Mouse (Mus musculus) cerebellum, adult 11-12 months (tissue): ENCODE data around the gene Itgae.
"Not testable (repeated sequence)": the region's sequence is repeated elsewhere in the genome, so short reads cannot be mapped to it uniquely, and the experiment has no call there.

ENCODE experiments used
- DNase-seq: peaks from one replicate; pipeline ENCODE4 v3.0.0; 2022

The Itgae gene

DNA sequence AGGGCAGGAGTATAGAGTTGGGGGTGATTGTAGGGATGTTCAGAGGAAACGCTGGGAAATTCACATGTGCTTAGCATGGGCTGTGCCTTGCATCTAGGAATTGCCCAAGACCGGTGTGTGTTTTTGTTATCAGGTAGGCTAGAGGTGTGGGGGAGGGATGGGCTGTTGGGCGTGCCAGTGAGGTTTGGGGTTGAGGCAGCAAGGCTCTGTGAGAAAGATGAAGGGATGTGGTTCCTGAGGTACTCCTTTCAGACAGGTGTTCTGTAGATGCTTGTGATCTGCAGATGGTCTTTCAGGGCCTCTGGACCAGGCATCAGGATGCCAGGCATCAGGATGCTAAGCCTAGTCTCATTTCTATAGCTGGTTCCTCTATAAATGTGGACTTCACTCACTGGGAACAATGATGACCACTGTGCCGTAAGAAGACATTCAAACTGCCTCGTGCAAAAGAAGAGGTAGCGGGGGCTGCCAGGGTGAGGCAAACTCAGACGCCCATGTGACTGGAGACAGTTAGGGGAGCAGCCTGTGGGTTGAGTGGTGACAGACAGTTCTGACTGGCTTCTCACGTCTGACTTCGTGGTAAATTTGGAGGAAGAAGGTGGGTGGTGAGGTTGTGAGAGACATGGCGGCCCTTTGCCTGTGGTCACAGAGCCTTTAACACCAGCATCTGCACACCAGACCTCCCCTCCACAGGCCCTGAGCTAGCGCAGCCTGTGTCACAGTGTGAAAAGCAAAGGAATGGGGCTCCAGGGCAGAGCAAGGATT, 4.0 kb downstream of the Itgae start:
- DNase-seq, result no peak

DNA sequence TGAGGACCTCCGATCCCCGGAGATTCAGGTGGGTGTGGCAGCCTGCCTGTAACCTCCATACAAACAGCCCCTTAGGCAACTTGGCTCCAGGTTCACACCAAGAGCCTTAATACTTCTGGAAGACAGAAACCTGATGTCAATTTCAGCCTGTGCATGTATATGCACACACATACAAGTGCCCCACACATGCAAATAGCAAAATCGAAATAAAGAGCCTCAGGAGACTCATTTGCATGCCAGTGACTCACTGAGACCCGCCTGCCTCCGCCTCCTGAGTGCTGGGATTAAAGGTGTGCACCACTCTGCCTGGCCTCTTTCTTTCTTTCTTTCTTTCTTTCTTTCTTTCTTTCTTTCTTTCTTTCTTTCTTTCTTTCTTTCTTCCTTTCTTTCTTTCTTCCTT, 8.5 kb downstream of the Itgae start:
- no peak for DNase-seq

DNA sequence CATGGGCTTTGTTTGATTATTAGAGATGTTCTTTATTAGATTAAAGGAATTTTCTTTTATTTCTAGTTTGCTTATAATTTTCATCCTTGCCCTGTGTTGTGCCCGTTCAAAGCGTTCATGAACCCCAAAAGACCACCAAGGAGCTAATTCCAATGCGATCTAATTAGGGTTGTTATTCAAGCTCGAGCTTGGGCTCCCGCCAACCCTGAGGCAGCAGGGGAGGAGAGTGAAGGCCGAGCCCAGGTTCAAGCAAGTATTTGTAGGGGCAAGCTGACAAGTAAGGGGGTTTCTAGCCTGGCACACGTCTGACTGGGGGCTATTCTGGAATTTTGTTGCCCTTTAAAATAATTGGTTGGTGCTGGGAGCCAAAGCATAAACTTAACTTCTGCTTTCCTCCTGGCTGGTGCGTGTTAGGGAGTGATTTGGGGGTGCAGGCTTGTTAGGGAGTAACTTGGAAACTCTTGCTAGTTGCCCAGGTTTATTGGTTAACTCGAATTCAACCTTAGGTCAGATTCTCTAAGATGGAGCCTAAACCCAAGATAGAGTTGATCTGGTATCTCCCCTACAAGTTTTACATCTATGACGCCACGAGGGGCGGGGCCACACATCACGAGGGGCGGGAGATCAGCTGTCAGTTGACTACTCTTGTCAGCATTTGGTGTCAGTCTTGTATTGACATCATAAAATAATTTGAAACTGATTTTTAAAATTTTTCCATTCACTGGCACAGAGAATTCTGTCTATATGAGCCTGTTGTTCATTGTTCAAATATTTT, 9.8 kb downstream of the Itgae start:
- DNase-seq, result no peak

DNA sequence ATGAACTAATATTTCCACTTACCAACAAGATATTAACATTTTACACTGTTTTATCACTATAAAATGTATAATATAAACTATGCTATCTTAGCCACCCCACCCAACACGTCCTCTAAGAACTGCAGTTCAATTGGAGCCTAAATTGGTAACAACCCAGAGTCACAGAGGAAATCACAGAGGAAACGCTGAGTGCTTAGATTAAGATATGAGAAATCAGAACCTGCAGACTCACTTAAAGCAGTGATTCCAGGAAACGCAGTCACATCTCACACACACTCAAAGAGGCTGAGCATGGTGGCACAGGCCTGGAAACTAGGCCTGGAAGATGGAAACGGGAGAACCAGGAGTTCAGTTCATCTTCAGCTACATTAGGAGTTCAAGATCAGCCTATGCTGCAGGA, 10.9 kb downstream of the Itgae start:
- DNase-seq, result no peak

DNA sequence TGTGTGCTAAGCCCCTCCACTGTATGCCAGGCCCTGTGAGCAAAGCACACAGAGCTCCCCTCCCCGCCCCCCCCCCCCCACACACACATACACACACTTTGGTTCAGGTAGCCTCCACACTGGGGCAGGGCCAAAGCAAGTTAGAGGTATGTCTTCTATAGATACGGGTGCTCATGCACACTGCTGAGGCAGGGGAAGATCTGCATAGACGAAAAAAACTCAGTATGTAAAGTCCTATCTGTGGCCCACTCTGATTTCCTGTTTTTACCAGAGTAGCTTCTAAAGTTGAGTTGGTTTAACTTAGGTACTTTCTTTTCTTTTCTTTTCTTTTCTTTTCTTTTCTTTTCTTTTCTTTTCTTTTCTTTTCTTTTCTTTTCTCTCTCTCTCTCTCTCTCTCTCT, 14.9 kb downstream of the Itgae start:
- no peak for DNase-seq

DNA sequence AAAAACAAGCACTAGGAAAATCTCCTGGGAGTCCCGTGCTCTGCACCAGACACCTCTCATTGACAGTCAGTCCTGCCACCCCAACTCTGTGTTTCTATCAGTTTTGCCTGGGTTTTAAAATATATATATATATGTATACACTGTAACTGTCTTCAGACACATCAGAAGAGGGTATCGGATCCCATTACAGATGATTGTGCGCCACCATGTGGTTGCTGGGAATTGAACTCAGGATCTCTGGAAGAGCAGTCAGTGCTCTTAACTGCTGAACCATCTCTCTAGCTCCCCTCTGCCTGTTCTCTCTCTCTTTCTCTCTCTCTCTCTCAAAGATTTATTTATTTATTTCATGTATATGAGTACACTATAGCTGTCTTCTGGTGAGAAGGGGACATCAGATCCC, 17.0 kb downstream of the Itgae start:
- DNase-seq, result not testable (repeated sequence)

DNA sequence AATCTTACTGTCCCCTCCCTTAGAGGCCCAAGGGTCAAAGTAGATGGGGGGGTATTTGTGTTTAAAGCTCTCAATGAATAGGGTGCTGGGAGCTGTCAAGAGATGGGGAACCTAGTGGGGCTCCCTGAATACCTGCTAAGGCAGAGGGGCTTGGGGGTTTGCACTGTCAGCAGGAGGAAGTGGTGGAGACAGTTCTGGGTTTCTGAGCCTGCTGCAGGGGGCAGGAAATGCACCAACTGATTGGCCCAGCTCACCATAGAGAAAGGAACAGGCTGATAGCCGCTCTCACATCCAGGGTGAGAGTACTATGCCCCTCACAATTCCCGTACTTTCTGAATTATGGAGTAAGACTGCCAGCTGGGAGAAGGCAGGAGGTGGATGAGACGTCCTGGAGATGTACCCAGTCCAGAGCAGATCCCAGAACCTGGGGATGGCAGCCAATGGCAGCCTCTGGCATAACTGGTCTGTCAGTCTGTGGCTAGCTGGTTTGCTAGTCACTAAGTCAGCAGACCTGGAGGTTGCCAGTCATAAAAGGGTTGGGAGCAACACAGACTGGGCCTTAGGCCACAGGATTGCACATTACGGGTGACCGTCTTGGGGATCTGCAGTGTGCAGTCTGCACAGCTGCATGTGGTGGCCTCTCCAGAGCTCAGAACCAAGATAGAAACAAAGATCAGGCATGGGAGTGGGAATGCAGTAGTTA, 18.0 kb downstream of the Itgae start:
- DNase-seq, result no peak

DNA sequence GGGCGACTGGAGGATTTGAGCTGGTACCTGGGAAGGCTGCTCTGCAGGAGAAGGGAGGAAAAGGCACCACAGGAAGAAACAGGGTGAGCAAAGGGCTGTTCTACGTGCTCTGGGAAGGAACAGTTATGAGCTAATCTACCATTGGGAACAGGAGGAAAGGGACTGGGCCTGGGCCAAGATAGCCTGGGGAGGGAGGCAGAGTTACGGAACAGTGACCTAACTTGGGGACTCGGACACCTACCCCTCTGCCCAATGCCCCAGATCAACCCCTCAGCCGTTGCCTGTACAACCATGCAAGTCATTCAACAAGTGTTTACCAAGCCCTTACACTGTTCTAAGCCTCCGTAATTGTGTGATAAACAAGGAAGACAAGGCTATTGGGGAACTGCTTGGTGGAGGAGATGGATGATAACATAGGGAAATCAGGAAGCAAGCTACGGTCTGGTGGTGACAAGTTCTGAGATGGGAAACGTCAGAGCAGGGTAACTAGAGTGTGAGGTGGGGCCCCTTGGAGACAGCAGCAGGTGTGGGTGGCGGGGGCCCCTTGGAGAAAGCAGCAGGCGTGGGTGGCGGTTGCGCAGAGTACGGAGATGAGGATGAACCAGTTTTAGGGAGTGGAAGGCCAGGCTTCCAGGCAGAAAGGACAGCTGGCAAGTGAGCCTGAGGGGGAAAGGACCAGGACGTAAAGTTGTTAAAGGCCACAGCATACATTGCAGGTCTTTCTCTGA, 18.7 kb downstream of the Itgae start:
- no peak for DNase-seq

DNA sequence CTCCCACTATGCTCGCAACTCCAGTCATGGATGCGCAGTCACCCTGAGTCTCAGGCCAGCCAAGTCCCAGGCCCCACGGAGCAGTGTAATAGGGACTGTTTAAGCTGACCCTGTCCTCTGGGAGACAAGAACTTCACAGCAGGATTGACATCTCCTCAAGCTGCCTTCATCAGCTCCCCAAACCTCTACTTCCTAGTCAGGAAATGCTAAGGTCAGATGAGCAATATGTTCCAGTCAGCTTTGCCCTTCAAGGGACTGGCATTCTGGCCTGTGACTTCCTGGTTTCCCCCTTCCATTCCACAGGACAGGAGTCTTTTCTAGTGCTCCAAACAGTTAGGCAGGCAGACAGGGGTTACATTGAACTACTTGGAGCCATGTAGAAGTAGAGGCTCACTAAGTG, 19.6 kb downstream of the Itgae start:
- no peak for DNase-seq

DNA sequence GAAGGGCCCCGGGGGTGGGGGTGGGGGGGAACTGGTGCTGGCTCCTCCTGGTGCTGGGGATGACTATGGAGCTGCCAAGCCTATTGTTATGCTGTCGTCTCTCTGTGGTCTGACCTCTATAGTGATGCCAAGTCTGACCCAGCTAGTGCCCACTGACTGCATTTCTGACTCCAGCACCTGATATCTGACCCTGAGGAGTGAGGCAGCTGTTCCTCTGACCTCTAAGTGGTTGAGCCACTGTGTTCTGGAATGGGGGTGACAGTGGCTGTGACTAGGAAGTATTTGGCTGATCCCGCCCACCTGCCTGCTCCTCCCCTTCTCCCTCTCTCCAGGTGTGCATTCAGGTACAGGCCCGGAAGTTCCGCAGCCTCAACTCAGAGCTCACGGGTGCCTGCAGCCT, 21.0 kb downstream of the Itgae start:
- no peak for DNase-seq

DNA sequence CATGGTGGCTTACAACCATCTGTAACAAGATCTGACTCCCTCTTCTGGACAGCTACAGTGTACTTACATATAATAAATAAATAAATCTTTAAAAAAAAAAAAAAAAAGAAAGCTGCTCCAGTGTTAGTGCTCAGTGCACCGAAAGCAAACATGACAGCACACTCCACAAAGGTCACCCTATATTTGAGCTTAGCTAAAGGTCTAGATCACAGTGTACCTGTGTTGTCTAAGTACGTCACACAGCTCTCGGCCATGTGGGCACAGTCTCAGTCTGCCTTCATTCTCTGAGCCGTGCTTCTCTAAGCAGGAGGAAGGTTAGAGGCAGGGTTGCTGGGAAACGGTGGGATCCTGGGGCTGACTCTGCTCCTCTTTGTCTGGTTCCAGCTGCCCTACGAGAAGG, 36.1 kb downstream of the Itgae start:
- DNase-seq, result no peak

DNA sequence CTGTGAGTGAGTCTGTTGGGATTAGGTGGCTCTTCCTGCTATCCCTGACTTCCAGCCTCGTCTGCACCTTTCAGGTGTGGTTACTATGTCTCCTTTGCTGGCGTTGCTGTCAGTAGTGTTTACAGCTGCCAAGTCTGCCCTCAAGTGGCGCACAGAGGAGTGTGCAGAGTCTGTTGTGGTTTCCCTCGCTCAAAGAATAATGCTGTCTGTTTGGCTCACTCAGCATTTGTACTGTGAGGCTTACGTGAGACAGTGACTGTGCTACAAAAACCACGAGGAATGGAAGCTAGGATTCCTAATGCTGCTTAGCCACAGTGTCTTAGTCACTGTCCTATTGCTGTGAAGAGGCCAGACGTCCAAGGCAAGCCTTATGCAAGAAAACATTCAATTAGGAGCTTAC, 40.6 kb downstream of the Itgae start:
- no peak for DNase-seq

DNA sequence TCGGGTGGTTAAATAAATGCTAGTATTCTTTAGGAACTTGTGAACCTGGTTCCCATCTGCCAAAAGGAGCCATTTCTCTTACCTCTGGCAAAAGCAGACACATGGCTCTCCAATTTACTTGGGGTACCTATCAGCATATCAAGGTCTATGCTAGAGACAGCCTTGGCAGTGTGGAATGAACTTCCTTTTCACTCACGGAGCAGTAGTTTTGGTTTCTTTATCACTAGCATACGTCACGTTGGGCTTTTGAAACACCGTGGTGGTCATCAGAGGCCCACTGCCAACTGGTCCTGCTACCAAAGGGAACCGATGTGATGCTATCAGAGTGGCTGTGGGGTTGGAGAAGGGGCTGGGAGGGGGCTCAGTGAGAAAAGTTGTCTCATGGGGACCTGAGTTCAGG, 42.6 kb downstream of the Itgae start:
- no peak for DNase-seq

DNA sequence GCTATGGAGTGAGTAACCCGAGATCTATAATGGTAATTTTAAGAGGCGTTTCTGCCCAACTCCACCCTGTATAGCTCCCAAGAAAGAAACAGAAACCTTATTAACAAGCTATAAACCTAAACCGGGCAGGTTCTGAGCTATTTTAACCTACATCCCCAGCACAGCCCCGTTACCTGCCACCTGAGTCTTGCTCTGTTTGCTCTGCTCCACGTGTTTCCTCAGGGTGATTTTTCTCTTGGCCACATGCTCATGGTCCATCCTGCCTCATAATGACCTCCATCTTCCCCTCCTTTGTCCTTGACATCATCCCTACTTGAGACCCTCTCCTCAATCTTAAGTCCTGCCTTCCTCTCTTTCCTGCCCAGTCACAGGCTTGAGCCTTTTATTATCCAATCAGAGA, 43.8 kb downstream of the Itgae start:
- DNase-seq, result no peak

DNA sequence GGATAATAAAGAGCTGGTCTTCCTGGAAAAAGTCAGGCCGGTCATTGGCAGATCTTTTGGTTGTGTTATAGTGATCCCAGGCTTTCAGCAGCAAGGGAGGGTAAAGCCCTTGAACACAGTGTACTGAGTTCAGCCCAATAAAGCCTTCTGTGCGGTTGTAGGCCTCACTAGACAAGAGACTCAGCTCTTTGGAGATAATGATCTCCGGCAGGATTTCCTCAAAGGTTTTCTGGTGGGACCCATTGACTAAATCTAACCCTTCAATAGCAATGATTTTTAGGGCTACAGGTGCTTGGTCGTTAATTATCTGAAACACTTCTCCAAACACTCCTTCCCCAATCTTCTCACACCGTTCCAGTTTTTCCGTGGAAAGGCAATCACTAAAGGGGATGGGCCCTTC, 46.2 kb downstream of the Itgae start:
- no peak for DNase-seq

DNA sequence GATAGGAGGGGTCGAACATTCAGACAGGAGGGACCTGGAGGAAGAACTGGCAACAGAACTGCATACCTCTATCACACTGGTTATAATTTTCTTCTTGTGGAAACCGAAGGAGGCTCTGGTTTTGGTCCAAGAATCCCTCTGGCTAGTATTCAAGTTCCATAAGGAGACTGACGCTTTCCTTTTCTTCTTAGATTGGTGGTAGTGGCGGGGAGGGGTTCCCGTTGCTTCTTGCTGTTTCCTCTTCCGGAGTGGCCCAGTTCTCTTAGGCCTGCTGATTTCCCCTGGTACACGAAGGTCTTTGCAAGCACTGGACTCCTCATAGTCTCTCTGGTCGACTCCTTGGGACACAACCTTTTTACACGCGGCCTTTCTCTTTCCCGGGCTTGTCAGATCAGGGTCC, 46.7 kb downstream of the Itgae start:
- DNase-seq, result no peak

DNA sequence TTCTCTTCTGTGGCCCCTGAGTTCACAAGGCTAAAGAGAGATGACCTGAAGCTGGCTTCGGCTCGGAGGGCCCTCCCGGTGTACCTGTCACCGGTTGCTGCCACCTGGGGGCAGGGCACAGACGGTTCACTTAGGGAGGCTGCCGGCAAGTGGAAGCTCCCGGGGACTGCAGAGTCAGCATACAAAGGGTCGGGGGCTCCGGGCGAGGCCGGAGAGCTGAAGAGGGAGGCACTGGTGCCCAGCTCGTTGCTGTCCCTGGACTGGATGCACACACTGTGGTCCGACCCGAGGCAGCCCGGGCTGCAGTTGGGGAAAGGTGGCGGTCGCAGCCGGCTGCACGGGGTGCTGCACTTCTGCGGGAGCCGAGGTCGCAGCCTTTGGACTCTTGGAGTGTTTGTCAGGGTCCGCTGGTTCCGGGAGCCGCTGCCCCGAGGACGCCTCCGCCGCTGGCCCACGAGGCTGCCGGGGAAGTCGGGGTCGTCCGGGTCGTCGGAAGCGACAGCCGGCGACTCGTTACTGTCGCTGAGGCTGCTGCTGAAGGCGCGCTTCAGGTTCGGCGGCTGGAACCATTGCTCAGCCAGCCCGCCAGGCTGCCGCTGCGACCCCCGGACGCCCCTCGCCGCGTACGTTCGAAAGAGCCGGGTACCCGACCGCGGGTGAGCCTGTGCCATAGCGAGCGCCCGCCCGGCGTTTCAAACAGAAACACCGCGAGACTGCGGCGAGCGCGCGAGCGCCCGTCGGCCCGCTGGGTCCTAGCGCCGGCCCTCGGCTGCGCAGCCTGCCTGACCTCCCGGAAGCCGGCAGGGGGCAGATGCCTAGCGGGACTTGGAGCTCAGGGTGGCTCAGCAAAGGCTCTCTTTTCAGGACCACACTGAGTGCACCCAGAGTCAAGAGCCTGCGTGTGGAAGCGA, 47.5 kb downstream of the Itgae start, which contains the start of gene Haspin:
Haspin (minus strand) TSS at position 704 of the 911 bp plus-strand sequence.
- DNase-seq, result peak; percentile 76

DNA sequence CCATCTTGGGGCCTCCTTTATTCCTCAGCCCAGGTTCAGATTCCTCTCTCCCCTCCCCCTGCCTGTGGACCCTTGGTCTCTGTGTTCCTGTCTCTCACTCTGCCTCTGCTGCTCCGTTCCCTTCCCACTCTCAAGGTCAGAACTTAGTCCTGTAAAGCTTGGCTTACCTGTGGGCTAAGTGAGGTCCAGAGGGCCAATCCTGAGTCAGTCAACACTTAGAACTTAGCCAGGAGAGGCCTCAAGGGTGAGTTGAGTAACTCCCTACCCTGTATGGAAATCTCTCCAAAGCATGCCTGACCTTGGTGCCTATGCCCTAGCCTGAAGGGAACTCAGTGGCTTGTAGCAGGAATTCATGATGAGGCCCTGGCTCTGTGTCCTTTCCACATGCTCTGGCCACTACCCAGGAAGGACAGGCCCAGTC, 53.9 kb downstream of the Itgae start:
- no peak for DNase-seq

DNA sequence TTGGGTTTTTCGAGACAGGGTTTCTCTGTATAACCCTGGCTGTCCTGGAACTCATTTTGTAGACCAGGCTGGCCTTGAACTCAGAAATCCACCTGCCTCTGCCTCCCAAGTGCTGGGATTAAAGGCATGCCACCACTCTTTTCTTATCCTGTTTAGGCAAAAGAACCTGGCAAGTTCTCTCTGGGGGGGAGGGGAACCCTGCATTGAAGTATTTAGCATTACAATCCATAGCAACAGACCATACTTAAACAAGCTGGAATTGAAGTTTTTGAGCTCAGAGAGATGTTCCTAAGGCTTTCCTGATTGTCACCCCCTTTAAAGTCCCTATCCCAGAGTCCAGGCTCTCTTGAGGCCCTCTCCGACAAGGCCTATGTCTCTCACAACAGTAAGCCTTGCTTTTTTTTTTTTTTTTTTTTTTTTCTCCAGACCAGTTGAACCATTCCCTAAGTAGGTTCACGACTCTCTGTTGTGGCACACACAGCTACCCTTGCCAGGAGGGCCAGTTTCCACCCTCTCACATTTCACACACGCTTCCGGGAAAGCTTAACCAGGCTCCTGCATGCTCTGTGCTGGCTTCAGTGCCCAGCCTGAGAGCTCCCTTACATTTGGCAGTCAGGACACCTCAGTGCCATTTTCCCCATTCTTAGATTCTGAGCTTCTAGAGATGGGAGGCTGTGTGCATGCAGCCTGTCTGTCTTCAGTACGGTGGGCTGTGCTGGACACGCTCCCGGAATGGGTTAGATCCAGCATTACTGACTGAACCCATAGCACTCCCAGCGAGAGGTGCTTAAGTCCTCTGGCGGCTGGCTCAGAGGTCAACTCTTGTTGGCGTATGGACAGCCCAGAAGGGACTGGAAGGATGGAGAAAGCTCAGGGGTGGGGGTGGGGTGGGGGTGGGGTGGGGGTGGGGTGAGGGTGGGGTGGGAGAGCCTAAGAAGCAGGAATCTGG, 55.9 kb downstream of the Itgae start:
- DNase-seq, result no peak

DNA sequence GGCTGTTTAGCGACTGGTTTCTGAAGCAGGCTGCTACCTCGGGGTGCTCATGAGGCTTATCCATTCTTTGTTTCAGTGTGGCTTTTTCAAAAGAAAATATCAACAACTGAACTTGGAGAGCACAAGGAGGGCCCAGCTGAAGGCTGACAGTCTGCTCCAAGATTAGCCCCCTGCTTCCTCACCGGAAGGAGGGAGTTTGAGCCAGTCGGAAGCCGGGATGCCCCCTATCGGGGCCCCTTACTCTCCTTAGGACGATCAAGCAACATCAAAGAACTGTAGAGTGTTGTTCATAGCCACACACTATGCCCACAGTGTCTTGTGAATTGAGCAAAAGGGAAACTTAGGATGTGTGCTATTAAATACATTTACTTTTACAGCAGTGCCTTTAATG, 56.6 kb downstream of the Itgae start:
- no peak for DNase-seq

DNA sequence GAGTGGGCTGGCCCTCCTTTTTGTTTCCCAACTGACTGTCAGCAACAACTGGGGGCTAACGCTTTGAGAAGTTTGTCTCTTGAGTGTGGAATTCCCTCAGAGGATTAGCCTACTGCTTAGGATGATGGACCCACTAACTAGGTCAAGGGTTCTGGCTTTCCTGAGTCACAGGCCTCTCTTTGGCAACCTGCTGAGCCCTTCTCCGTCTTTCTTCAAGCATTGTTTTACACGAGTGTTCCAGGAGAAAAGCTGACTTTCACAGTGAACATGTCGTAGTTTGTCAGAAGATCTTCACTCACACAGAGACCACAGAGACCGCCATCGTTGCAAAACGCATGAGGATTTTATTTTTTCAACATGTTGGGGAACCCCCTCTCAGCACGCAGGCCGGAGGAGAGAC, 57.8 kb downstream of the Itgae start:
- DNase-seq, result no peak
